Mouse (Mus musculus): ENCODE measurements around the gene Dapk3. TPM values are rescaled to one million over a fixed set of nuclear protein-coding genes. Genes with fewer than 3 reads are reported as not detected.

The Dapk3 gene
- polyA plus RNA-seq, 1 experiment from 2014 or later, result 58.8 TPM

DNA sequence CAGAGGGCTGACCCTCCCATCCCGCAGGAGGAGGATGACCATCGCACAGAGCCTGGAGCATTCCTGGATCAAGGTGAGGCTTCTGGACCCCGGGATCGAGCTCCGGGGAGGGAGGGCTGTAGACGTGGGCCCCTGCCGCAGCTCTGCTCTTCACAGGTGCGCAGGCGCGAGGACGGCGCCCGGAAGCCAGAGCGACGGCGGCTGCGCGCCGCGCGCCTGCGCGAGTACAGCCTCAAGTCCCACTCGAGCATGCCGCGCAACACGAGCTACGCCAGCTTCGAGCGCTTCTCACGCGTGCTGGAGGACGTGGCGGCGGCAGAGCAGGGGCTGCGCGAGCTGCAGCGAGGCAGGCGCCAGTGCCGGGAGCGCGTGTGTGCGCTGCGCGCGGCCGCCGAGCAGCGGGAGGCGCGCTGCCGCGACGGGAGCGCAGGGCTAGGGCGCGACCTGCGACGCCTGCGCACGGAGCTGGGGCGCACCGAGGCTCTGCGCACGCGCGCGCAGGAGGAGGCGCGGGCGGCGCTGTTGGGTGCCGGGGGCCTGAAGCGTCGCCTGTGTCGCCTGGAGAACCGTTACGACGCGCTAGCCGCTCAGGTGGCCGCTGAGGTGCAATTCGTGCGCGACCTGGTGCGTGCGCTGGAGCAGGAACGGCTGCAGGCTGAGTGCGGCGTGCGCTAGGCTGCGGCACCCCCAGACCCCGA is 9.6 kb downstream of the Dapk3 start:
- Histone ChIP-seq H3K27me3 (replicated peaks; ENCODE audit: control insufficient read depth, insufficient read depth, low read length) (peaks cover 28% of the 10 kb centered on the region), H3K9me3 (ENCODE audit: control insufficient read depth, low read length) (no peaks in the 10 kb centered on the region), H3K4me3 (ENCODE audit: low read depth, low read length) (peak overlapping the region; percentile 56), H3K4me2 (ENCODE audit: low read length) (peak overlapping the region; percentile 98), H3K4me1 (replicated peaks; ENCODE audit: control insufficient read depth, insufficient read depth, low read length) (peaks cover 13% of the 10 kb centered on the region), H3K27ac (ENCODE audit: low read depth) (peak overlapping the region; percentile 83), H3K9ac (ENCODE audit: low read length) (peak overlapping the region; percentile 66), H3K36me3 (ENCODE audit: control insufficient read depth, insufficient read depth, low read length) (peaks cover 24% of the 10 kb centered on the region)
- peak; percentile 84 for DNase-seq (ENCODE audit: low spot score)
- peak; percentile 85 for ATAC-seq (replicated peaks; ENCODE audit: low FRiP score, low TSS enrichment, low read depth)
- WGBS, result 1% methylated on average over 64 of the region's 93 CpGs

DNA sequence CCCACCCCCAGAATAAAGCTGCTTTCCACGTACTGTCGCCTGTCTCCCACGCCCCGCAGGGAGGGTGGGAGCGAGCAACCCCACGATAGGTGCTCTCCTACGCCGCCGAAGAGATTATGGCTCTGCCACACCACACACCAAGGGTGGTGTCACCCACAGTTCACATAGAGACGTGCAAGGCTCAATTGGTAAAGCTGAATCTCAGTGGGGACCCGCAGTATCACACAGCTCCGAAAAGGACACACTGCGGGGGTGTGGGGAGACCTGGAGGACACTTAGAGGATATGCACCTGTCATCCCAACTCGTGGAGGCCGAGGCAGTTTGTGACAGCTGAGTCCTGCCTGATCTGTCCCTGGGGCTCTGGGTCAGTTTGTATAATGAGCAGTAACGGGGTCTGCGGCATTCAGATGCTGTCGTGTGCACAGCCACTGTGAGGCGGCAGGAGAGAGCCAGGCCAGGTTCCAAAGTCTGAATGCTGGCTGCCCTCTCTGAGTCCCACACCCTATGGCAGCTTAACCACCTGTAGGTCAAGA is 10.2 kb downstream of the Dapk3 start:
- H3K9me3 ChIP-seq (ENCODE audit: control insufficient read depth, low read length), result no peaks in the 10 kb centered on the region
- DNase-seq (ENCODE audit: low spot score), result no peak
- peaks cover 28% of the 10 kb centered on the region for H3K27me3 ChIP-seq (replicated peaks; ENCODE audit: control insufficient read depth, insufficient read depth, low read length)
- H3K9ac ChIP-seq (ENCODE audit: low read length), result peak overlapping the region; percentile 66
- H3K36me3 ChIP-seq (ENCODE audit: control insufficient read depth, insufficient read depth, low read length), result peaks cover 19% of the 10 kb centered on the region
- H3K4me1 ChIP-seq (replicated peaks; ENCODE audit: control insufficient read depth, insufficient read depth, low read length), result peaks cover 13% of the 10 kb centered on the region
- H3K4me2 ChIP-seq (ENCODE audit: low read length), result peak overlapping the region; percentile 98
- peak overlapping the region; percentile 83 for H3K27ac ChIP-seq (ENCODE audit: low read depth)
- ATAC-seq (replicated peaks; ENCODE audit: low FRiP score, low TSS enrichment, low read depth), result peak; percentile 14
- peak overlapping the region; percentile 56 for H3K4me3 ChIP-seq (ENCODE audit: low read depth, low read length)
- WGBS, result 4% methylated on average over 19 of the region's 19 CpGs

DNA sequence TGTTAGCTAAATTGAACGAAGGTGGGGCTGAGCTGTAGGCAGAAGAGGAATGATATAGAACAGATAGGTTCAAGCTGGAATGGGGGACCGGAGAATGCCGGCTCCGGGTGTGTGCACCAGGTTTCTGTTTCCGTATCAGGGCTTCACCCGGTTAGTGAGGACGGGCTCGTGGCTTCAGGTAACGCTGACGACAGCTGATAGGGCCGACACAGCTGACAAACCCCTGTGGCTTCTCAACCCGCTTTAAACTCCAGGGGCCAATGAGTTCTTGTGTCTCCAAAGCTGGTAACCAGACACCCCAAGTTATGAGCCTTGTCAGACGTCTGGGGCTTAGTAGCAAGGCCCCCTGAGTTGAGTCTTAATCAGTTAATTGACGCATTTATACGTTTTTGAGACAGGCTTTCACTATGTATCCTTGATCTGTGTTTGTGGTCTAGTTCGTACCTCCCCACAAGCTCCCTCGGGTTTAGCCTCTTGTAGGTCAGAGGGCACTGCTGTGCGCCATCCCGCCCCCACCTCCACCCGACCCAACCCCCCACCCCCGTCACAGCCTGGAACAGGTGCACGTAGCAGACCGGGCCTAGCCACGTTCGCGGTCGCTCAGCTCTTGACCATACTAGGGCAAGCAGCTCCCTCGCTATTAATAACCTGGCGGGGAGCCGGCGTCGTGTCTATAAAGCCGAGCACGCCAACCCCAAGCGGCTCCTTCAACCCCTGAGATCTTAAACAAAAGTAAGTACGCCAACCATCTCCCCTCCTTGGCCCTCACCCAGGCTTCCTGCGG is 11.4 kb downstream of the Dapk3 start:
- peak overlapping the region; percentile 23 for H3K4me2 ChIP-seq (ENCODE audit: low read length)
- peaks cover 28% of the 10 kb centered on the region for H3K27me3 ChIP-seq (replicated peaks; ENCODE audit: control insufficient read depth, insufficient read depth, low read length)
- no peaks in the 10 kb centered on the region for H3K9me3 ChIP-seq (ENCODE audit: control insufficient read depth, low read length)
- peaks cover 14% of the 10 kb centered on the region for H3K36me3 ChIP-seq (ENCODE audit: control insufficient read depth, insufficient read depth, low read length)
- WGBS, result 13% methylated on average over 37 of the region's 37 CpGs
- H3K9ac ChIP-seq (ENCODE audit: low read length), result peak overlapping the region; percentile 29; the same call in 1 of the 2 replicates
- H3K4me3 ChIP-seq (ENCODE audit: low read depth, low read length), result no peak overlapping the region
- H3K4me1 ChIP-seq (replicated peaks; ENCODE audit: control insufficient read depth, insufficient read depth, low read length), result peaks cover 13% of the 10 kb centered on the region
- ATAC-seq (replicated peaks; ENCODE audit: low FRiP score, low TSS enrichment, low read depth), result no peak
- DNase-seq (ENCODE audit: low spot score), result no peak
- peak overlapping the region; percentile 25 for H3K27ac ChIP-seq (ENCODE audit: low read depth)

DNA sequence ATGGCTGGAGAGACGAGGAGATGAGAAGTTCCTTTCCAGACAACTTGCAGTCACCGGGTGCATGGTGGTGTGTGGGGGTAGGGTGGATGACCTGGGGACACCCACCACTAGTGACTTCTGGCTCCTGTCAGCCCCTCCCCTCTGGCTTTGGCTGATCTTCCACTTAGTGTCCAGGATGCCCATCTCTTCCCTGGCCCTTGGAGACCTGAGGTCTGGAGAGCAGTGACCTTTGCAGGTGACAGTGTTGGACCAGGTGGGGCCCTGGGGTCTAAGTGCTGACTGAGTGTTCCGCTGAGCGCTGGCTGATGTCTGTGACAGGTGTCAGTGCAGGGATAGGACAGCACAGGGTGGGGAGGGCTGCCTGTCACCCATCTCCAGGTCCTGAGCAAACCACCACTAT is 12.5 kb downstream of the Dapk3 start:
- H3K4me3 ChIP-seq (ENCODE audit: low read depth, low read length), result peak overlapping the region; percentile 8; the same call in 1 of the 2 replicates
- 71% methylated on average over 4 of the region's 4 CpGs for WGBS
- peak overlapping the region; percentile 25; the same call in 1 of the 2 replicates for H3K27ac ChIP-seq (ENCODE audit: low read depth)
- peak overlapping the region; percentile 23 for H3K4me2 ChIP-seq (ENCODE audit: low read length)
- H3K36me3 ChIP-seq (ENCODE audit: control insufficient read depth, insufficient read depth, low read length), result peaks cover 8% of the 10 kb centered on the region
- no peaks in the 10 kb centered on the region for H3K9me3 ChIP-seq (ENCODE audit: control insufficient read depth, low read length)
- peaks cover 28% of the 10 kb centered on the region for H3K27me3 ChIP-seq (replicated peaks; ENCODE audit: control insufficient read depth, insufficient read depth, low read length)
- H3K9ac ChIP-seq (ENCODE audit: low read length), result peak overlapping the region; percentile 29; the same call in 1 of the 2 replicates
- no peak for DNase-seq (ENCODE audit: low spot score)
- ATAC-seq (replicated peaks; ENCODE audit: low FRiP score, low TSS enrichment, low read depth), result no peak
- peaks cover 13% of the 10 kb centered on the region for H3K4me1 ChIP-seq (replicated peaks; ENCODE audit: control insufficient read depth, insufficient read depth, low read length)

DNA sequence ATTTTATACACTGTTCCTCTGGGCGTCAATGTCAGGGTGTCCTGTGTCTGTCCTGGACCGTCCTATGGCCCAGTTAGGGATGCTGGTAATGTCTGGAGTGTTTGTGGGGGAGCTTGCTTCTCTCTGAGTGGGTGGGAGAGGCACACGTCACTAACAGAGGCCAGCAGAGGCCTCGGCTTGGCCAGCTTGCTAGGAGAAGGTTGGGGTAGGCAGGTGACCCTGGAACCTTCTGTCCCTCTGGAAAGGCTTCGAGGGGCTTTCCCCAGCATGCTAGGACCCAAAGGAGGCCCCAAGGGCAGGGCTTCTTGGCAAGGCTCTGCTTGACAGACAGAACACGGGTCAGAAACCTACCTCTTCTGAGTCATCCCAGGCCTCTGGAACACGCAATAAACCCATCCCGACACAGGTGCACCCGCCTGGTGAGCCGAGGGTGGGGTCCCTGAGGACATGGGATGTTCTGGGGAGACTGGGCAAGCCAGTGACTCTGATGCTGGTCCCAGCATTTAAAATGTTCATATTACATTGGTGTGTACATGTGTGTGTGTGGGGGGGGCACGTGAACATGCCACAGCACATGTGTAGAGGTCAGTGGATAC is 13.8 kb downstream of the Dapk3 start:
- Histone ChIP-seq H3K9me3 (ENCODE audit: control insufficient read depth, low read length) (no peaks in the 10 kb centered on the region), H3K4me3 (ENCODE audit: low read depth, low read length) (no peak overlapping the region), H3K4me2 (ENCODE audit: low read length) (no peak overlapping the region), H3K36me3 (ENCODE audit: control insufficient read depth, insufficient read depth, low read length) (no peaks in the 10 kb centered on the region), H3K27ac (ENCODE audit: low read depth) (no peak overlapping the region), H3K4me1 (replicated peaks; ENCODE audit: control insufficient read depth, insufficient read depth, low read length) (peaks cover 13% of the 10 kb centered on the region), H3K9ac (ENCODE audit: low read length) (no peak overlapping the region), H3K27me3 (replicated peaks; ENCODE audit: control insufficient read depth, insufficient read depth, low read length) (peaks cover 28% of the 10 kb centered on the region)
- WGBS, result 64% methylated on average over 11 of the region's 11 CpGs
- DNase-seq (ENCODE audit: low spot score), result no peak
- ATAC-seq (replicated peaks; ENCODE audit: low FRiP score, low TSS enrichment, low read depth), result no peak

DNA sequence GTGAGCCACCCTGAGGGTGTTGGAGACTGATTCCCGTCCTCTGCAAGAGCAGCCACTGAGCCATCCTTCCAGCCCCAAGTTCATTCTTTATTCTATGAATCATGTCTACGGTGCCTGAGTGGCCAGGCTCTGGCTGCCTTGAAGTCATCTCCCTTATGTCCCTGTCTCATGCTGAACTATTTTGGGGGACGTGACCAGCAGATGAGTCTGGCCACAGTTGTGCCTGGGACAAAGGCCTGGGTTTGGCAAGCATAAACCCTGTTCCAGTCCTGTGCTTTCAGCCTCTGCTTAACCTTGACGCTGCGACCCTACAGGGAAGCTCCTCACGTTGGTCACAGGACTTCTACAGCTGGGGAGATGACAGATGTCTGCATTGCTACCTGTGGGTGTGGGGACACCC is 14.5 kb downstream of the Dapk3 start:
- Histone ChIP-seq H3K36me3 (ENCODE audit: control insufficient read depth, insufficient read depth, low read length) (no peaks in the 10 kb centered on the region), H3K27me3 (replicated peaks; ENCODE audit: control insufficient read depth, insufficient read depth, low read length) (peaks cover 28% of the 10 kb centered on the region), H3K4me2 (ENCODE audit: low read length) (no peak overlapping the region), H3K27ac (ENCODE audit: low read depth) (no peak overlapping the region), H3K9me3 (ENCODE audit: control insufficient read depth, low read length) (no peaks in the 10 kb centered on the region), H3K4me3 (ENCODE audit: low read depth, low read length) (no peak overlapping the region), H3K9ac (ENCODE audit: low read length) (no peak overlapping the region), H3K4me1 (replicated peaks; ENCODE audit: control insufficient read depth, insufficient read depth, low read length) (peaks cover 6% of the 10 kb centered on the region)
- ATAC-seq (replicated peaks; ENCODE audit: low FRiP score, low TSS enrichment, low read depth) (no peak), DNase-seq (ENCODE audit: low spot score) (no peak)
- WGBS, result 43% methylated on average over 6 of the region's 6 CpGs

DNA sequence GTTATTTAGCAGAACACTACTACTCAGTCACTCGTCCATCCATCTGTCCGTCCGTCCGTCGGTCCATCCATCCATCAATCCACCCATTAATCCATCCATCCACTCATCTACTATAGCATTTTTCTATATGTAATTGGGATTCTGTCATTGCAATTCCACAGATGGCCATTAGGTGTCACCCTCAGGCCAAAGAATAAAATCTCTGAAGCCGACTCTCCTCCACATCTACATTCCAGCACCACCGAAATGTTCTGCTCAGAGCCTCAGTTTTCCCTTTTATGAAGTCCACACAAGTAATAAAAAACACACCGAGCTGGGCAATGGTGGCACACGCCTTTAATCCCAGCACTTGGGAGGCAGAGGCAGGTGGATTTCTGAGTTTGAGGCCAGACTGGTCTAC is 15.4 kb downstream of the Dapk3 start:
- no peak for ATAC-seq (replicated peaks; ENCODE audit: low FRiP score, low TSS enrichment, low read depth)
- Histone ChIP-seq H3K27me3 (replicated peaks; ENCODE audit: control insufficient read depth, insufficient read depth, low read length) (peaks cover 28% of the 10 kb centered on the region), H3K4me3 (ENCODE audit: low read depth, low read length) (no peak overlapping the region), H3K4me1 (replicated peaks; ENCODE audit: control insufficient read depth, insufficient read depth, low read length) (peaks cover 1% of the 10 kb centered on the region), H3K36me3 (ENCODE audit: control insufficient read depth, insufficient read depth, low read length) (no peaks in the 10 kb centered on the region), H3K27ac (ENCODE audit: low read depth) (no peak overlapping the region), H3K9me3 (ENCODE audit: control insufficient read depth, low read length) (no peaks in the 10 kb centered on the region), H3K4me2 (ENCODE audit: low read length) (no peak overlapping the region), H3K9ac (ENCODE audit: low read length) (no peak overlapping the region)
- 3% methylated on average over 9 of the region's 9 CpGs for WGBS
- DNase-seq (ENCODE audit: low spot score), result peak; percentile 90

DNA sequence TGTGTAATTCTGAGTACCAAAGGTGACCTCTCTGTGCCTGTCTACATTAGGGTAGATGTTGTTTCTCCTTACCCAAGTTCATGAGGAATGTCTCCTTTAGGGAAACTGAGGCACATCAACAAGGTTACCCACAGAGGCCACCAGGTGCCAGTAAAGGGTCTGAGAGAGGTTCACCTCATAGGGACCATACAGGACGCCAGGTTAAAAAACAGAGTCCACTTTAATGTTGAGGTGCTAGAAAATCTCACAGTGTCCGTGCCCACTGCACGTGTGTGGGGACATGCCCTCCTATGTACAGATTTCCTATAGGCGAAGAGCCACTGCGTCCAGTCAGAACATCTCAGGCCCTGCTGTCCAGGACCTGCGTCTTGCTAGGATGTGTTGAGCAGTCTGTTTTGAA is 16.2 kb downstream of the Dapk3 start:
- Histone ChIP-seq H3K4me1 (replicated peaks; ENCODE audit: control insufficient read depth, insufficient read depth, low read length) (no peaks in the 10 kb centered on the region), H3K9me3 (ENCODE audit: control insufficient read depth, low read length) (no peaks in the 10 kb centered on the region), H3K27ac (ENCODE audit: low read depth) (no peak overlapping the region), H3K9ac (ENCODE audit: low read length) (no peak overlapping the region), H3K4me2 (ENCODE audit: low read length) (no peak overlapping the region), H3K27me3 (replicated peaks; ENCODE audit: control insufficient read depth, insufficient read depth, low read length) (peaks cover 25% of the 10 kb centered on the region), H3K4me3 (ENCODE audit: low read depth, low read length) (no peak overlapping the region), H3K36me3 (ENCODE audit: control insufficient read depth, insufficient read depth, low read length) (no peaks in the 10 kb centered on the region)
- WGBS, result 87% methylated on average over 6 of the region's 6 CpGs
- ATAC-seq (replicated peaks; ENCODE audit: low FRiP score, low TSS enrichment, low read depth) (no peak), DNase-seq (ENCODE audit: low spot score) (no peak)

All from intestine, embryonic 14.5 days (tissue).